Comparison of ENCODE assay signal across 13 mouse cellular contexts in genomic region chr17:8369171-8369570, GRCm38 (mm10). TPM values are rescaled to one million over a fixed set of nuclear protein-coding genes. Genes with fewer than 3 reads are reported as not detected.
DNase-seq lines count a peak whose midpoint lies in the region; ATAC-seq and TF ChIP-seq lines count a peak whose summit lies in the region.
"Had no signal": no experiment of that assay in that cellular context is flagged by ENCODE, and none has a peak within 500 bp of the region (broad histone marks: within the 10 kb centered on the region; RNA-seq: fewer than 3 reads in every experiment).

No protein-coding gene starts in this region.

- no peaks in the 10 kb centered on the region for H3K36me3 ChIP-seq in hindbrain, embryonic 11.5 days (ENCODE audit: control insufficient read depth, insufficient read depth, low read length)
- H3K36me3 ChIP-seq in midbrain, embryonic 14.5 days (ENCODE audit: control insufficient read depth, insufficient read depth, low read length): no peaks in the 10 kb centered on the region
- H3K36me3 ChIP-seq in liver, embryonic 12.5 days: no peaks in the 10 kb centered on the region
- H3K36me3 ChIP-seq: heart, embryonic 12.5 days; limb, embryonic 12.5 days had no signal

- H3K9me3 ChIP-seq in hindbrain, embryonic 11.5 days (ENCODE audit: control insufficient read depth, low read length): no peaks in the 10 kb centered on the region
- no peaks in the 10 kb centered on the region for H3K9me3 ChIP-seq in midbrain, embryonic 14.5 days (ENCODE audit: control insufficient read depth, low read length)
- no peaks in the 10 kb centered on the region for H3K9me3 ChIP-seq in liver, embryonic 12.5 days (replicated peaks)
- H3K9me3 ChIP-seq: heart, embryonic 12.5 days; limb, embryonic 12.5 days had no signal

- H3K9ac ChIP-seq in hindbrain, embryonic 11.5 days (ENCODE audit: low read depth, low read length): no peak overlapping the region
- H3K9ac ChIP-seq in midbrain, embryonic 14.5 days (replicated peaks; ENCODE audit: low read length): 0 out of 2 replicates have a peak overlapping the region, but pooled peaks have one; percentile 46
- H3K9ac ChIP-seq in liver, embryonic 12.5 days: no peak overlapping the region
- H3K9ac ChIP-seq: heart, embryonic 12.5 days; limb, embryonic 12.5 days had no signal

- peaks cover 16% of the 10 kb centered on the region for H3K4me1 ChIP-seq in hindbrain, embryonic 11.5 days (replicated peaks; ENCODE audit: control insufficient read depth, insufficient read depth, low read length)
- peaks cover 64% of the 10 kb centered on the region for H3K4me1 ChIP-seq in midbrain, embryonic 14.5 days (ENCODE audit: control insufficient read depth, insufficient read depth, low read length)
- H3K4me1 ChIP-seq in liver, embryonic 12.5 days: peaks cover 10% of the 10 kb centered on the region; the same call in 1 of the 2 replicates

- no peak overlapping the region for H3K4me2 ChIP-seq in hindbrain, embryonic 11.5 days (replicated peaks; ENCODE audit: low read depth, low read length)
- peak overlapping the region; percentile 45 for H3K4me2 ChIP-seq in midbrain, embryonic 14.5 days (ENCODE audit: low read length)
- no peak overlapping the region for H3K4me2 ChIP-seq in liver, embryonic 12.5 days
- H3K4me2 ChIP-seq: heart, embryonic 12.5 days; limb, embryonic 12.5 days had no signal

- DNase-seq in MN1 (ENCODE audit: low spot score): peak; percentile 57
- peak; percentile 77 for DNase-seq in brain, embryonic 14.5 days (ENCODE audit: low read depth)
- DNase-seq in hindbrain, embryonic 11.5 days (ENCODE audit: low spot score): no peak
- peak; percentile 67 for DNase-seq in midbrain, embryonic 14.5 days
- DNase-seq in right cerebral cortex, adult 2 months (ENCODE audit: low spot score in 2 of 2): no peak
- no peak for DNase-seq in left cerebral cortex, adult 11 months (ENCODE audit: low spot score)
- DNase-seq: gastrocnemius, postnatal 14 days; lung, adult 18-20 months; thymus, postnatal 14 days had no signal

- no peaks in the 10 kb centered on the region for H3K27me3 ChIP-seq in hindbrain, embryonic 11.5 days (ENCODE audit: control insufficient read depth, insufficient read depth, low read length)
- H3K27me3 ChIP-seq in midbrain, embryonic 14.5 days (ENCODE audit: control insufficient read depth, insufficient read depth, low read length): no peaks in the 10 kb centered on the region
- peaks cover 17% of the 10 kb centered on the region for H3K27me3 ChIP-seq in liver, embryonic 12.5 days (replicated peaks)
- H3K27me3 ChIP-seq: limb, embryonic 12.5 days had no signal

- TF ChIP-seq CTCF in brain, embryonic 14.5 days (IDR thresholded peaks at IDR 0.05; ENCODE audit: borderline replicate concordance, extremely low read depth, insufficient read depth, insufficient read length): no peak

- TF ChIP-seq POLR2A in brain, embryonic 14.5 days (IDR thresholded peaks at IDR 0.05; ENCODE audit: borderline replicate concordance, extremely low read depth, insufficient read depth, insufficient read length, poor library complexity, severe bottlenecking): no peak

- ATAC-seq in hindbrain, embryonic 11.5 days (ENCODE audit: low FRiP score): no peak
- ATAC-seq in midbrain, embryonic 14.5 days (ENCODE audit: low FRiP score, low TSS enrichment): no peak
- ATAC-seq in liver, embryonic 12.5 days: no peak

- WGBS in hindbrain, embryonic 11.5 days: 47% methylated on average over 2 of the region's 2 CpGs
- WGBS in midbrain, embryonic 14.5 days: 19% methylated on average over 2 of the region's 2 CpGs
- 43% methylated on average over 2 of the region's 2 CpGs for WGBS in liver, embryonic 12.5 days (ENCODE audit: insufficient replicate concordance)

- no peak overlapping the region for H3K4me3 ChIP-seq in hindbrain, embryonic 11.5 days (ENCODE audit: low read depth, low read length)
- no peak overlapping the region; the same call in 1 of the 2 replicates for H3K4me3 ChIP-seq in midbrain, embryonic 14.5 days (replicated peaks; ENCODE audit: low read depth, low read length)
- no peak overlapping the region for H3K4me3 ChIP-seq in liver, embryonic 12.5 days
- H3K4me3 ChIP-seq: erythroblast, embryonic 14.5 days; heart, embryonic 12.5 days; limb, embryonic 12.5 days had no signal

- H3K27ac ChIP-seq in hindbrain, embryonic 11.5 days (ENCODE audit: low read depth, low read length): peak overlapping the region; percentile 95
- peak overlapping the region; percentile 98 for H3K27ac ChIP-seq in midbrain, embryonic 14.5 days (replicated peaks; ENCODE audit: low read depth, low read length)
- H3K27ac ChIP-seq in liver, embryonic 12.5 days: no peak overlapping the region
- H3K27ac ChIP-seq: limb, embryonic 12.5 days had no signal

RNA-seq across cellular contexts. Expression of gene T2, which starts 13.4 kb away (rescaled TPM):
- polyA plus RNA-seq in brain, embryonic 14.5 days (2012; rRNA removed): 0.81 and 1.4 TPM in 2 replicates
- polyA plus RNA-seq in hindbrain, embryonic 11.5 days (2014; fragmentation: Nextera tagmentation; extraction: Ambion mirVana): 0.53 and 0.59 TPM in 2 replicates
- 0.39 and 0.82 TPM in 2 replicates for polyA plus RNA-seq in midbrain, embryonic 14.5 days (2014; fragmentation: Nextera tagmentation; extraction: Ambion mirVana)
- polyA plus RNA-seq in liver, embryonic 12.5 days (2016; fragmentation: Nextera tagmentation; extraction: Ambion mirVana): 0.08 and 0.15 TPM in 2 replicates
- polyA plus RNA-seq: erythroblast, embryonic 14.5 days had no signal

RNA-seq across cellular contexts. Expression of gene Prr18, which starts 31.9 kb away (rescaled TPM):
- 21.3 and 29.3 TPM in 2 replicates for polyA plus RNA-seq in brain, embryonic 14.5 days (2012; rRNA removed)
- polyA plus RNA-seq in hindbrain, embryonic 11.5 days (2014; fragmentation: Nextera tagmentation; extraction: Ambion mirVana): 1.5 TPM in 2 replicates
- polyA plus RNA-seq in midbrain, embryonic 14.5 days (2014; fragmentation: Nextera tagmentation; extraction: Ambion mirVana): 18.3 and 20.6 TPM in 2 replicates
- 0.04 and 0.12 TPM in 2 replicates for polyA plus RNA-seq in liver, embryonic 12.5 days (2016; fragmentation: Nextera tagmentation; extraction: Ambion mirVana)

RNA-seq across cellular contexts. Expression of gene Sft2d1, which starts 58.3 kb away (rescaled TPM):
- polyA plus RNA-seq in brain, embryonic 14.5 days (2012; rRNA removed): 156 and 229 TPM in 2 replicates
- 72.5 and 79.6 TPM in 2 replicates for polyA plus RNA-seq in hindbrain, embryonic 11.5 days (2014; fragmentation: Nextera tagmentation; extraction: Ambion mirVana)
- 177 and 204 TPM in 2 replicates for polyA plus RNA-seq in midbrain, embryonic 14.5 days (2014; fragmentation: Nextera tagmentation; extraction: Ambion mirVana)
- polyA plus RNA-seq in liver, embryonic 12.5 days (2016; fragmentation: Nextera tagmentation; extraction: Ambion mirVana): 64.0 and 64.8 TPM in 2 replicates

Comparison
In these comparisons a context has a peak if more than half of its experiments do, and no peak if none do; other contexts are left out.
1. DNase-seq: peak in MN1 (single experiment), brain, embryonic 14.5 days (single experiment) and midbrain, embryonic 14.5 days (single experiment); none in hindbrain, embryonic 11.5 days (single experiment), right cerebral cortex, adult 2 months (0 of 2) and left cerebral cortex, adult 11 months (single experiment).